In genomic region chr8:45512369-45512768, GRCm38 (mm10) we compare ENCODE assay signal across 28 mouse cellular contexts. TPM values are rescaled to one million over a fixed set of nuclear protein-coding genes. Genes with fewer than 3 reads are reported as not detected.
DNase-seq lines count a peak whose midpoint lies in the region; ATAC-seq lines count a peak whose summit lies in the region.
"Had no signal": no experiment of that assay in that cellular context is flagged by ENCODE, and none has a peak within 500 bp of the region (broad histone marks: within the 10 kb centered on the region; RNA-seq: fewer than 3 reads in every experiment).

No protein-coding gene starts in this region.

- no peaks in the 10 kb centered on the region for H3K36me3 ChIP-seq in midbrain, embryonic 14.5 days (ENCODE audit: control insufficient read depth, insufficient read depth, low read length)
- H3K36me3 ChIP-seq: embryonic facial prominence, embryonic 13.5 days; embryonic facial prominence, embryonic 15.5 days; forebrain, embryonic 10.5 days; forebrain, embryonic 12.5 days; G1E had no signal

- peaks cover 6% of the 10 kb centered on the region for H3K4me1 ChIP-seq in midbrain, embryonic 14.5 days (ENCODE audit: control insufficient read depth, insufficient read depth, low read length)

- H3K4me3 ChIP-seq in midbrain, embryonic 14.5 days (replicated peaks; ENCODE audit: low read depth, low read length): no peak overlapping the region
- H3K4me3 ChIP-seq: embryonic facial prominence, embryonic 13.5 days; embryonic facial prominence, embryonic 15.5 days; erythroblast, embryonic 14.5 days; forebrain, embryonic 10.5 days; forebrain, embryonic 12.5 days had no signal

- ATAC-seq in frontal cortex, adult (ENCODE audit: low TSS enrichment): peak; percentile 74
- ATAC-seq in midbrain, embryonic 14.5 days (ENCODE audit: low FRiP score, low TSS enrichment): no peak
- ATAC-seq: activated CD4-positive, CD25-positive, alpha-beta regulatory T cell, adult 4 months; CD4-positive, CD25-positive, alpha-beta regulatory T cell, adult 4 months; forebrain, embryonic 14.5 days; forebrain, embryonic 16.5 days; Patski had no signal

- H3K9me3 ChIP-seq in midbrain, embryonic 14.5 days (ENCODE audit: control insufficient read depth, low read length): no peaks in the 10 kb centered on the region
- H3K9me3 ChIP-seq: embryonic facial prominence, embryonic 13.5 days; embryonic facial prominence, embryonic 15.5 days; forebrain, embryonic 12.5 days had no signal

- DNase-seq in frontal cortex, postnatal 25 days (ENCODE audit: low spot score in 2 of 2): no peak
- peak; percentile 16 for DNase-seq in layer of hippocampus, adult 9-11 months
- DNase-seq in layer of hippocampus, adult 9-10 months (ENCODE audit: low spot score): no peak
- no peak for DNase-seq in midbrain, embryonic 14.5 days
- DNase-seq: adrenal gland, adult 8-10 months; adrenal gland, postnatal 14 days; adrenal gland, postnatal 36 days; B cell, adult 2 months; cerebellum, adult 11 months; cerebellum, adult 18-20 months; cerebellum, adult 8-10 months; cerebellum, adult 9-11 months; cerebellum, postnatal 14 days; cerebellum, postnatal 36 days; embryo, embryonic 11 days had no signal

- H3K9ac ChIP-seq in midbrain, embryonic 14.5 days (replicated peaks; ENCODE audit: low read length): no peak overlapping the region
- H3K9ac ChIP-seq: embryonic facial prominence, embryonic 13.5 days; embryonic facial prominence, embryonic 15.5 days; forebrain, embryonic 12.5 days had no signal

- no peak overlapping the region for H3K27ac ChIP-seq in midbrain, embryonic 14.5 days (replicated peaks; ENCODE audit: low read depth, low read length)
- H3K27ac ChIP-seq: embryonic facial prominence, embryonic 13.5 days; embryonic facial prominence, embryonic 15.5 days; forebrain, embryonic 10.5 days; forebrain, embryonic 12.5 days had no signal

- H3K27me3 ChIP-seq in midbrain, embryonic 14.5 days (ENCODE audit: control insufficient read depth, insufficient read depth, low read length): no peaks in the 10 kb centered on the region
- H3K27me3 ChIP-seq: CH12.LX; embryonic facial prominence, embryonic 15.5 days; forebrain, embryonic 12.5 days; Patski had no signal

- H3K4me2 ChIP-seq in midbrain, embryonic 14.5 days (ENCODE audit: low read length): no peak overlapping the region
- H3K4me2 ChIP-seq: embryonic facial prominence, embryonic 13.5 days; embryonic facial prominence, embryonic 15.5 days; forebrain, embryonic 12.5 days had no signal

RNA-seq across cellular contexts. Expression of gene Sorbs2, which starts 4.8 kb away (rescaled TPM):
- polyA plus RNA-seq in midbrain, embryonic 14.5 days (2014; fragmentation: Nextera tagmentation; extraction: Ambion mirVana): 72.4 and 81.5 TPM in 2 replicates
- polyA plus RNA-seq: G1E had no signal
